Mouse (Mus musculus) cerebellum, postnatal 4 days (tissue): ENCODE results near the gene Kif11.

Source experiments
- DNase-seq, 2 experiments: peaks; one replicate each; pipeline ENCODE4 v3.0.0; 2022; ENCODE audit warnings: low spot score in 2 of 2, mixed read lengths in 1 of 2

Gene Kif11

DNA sequence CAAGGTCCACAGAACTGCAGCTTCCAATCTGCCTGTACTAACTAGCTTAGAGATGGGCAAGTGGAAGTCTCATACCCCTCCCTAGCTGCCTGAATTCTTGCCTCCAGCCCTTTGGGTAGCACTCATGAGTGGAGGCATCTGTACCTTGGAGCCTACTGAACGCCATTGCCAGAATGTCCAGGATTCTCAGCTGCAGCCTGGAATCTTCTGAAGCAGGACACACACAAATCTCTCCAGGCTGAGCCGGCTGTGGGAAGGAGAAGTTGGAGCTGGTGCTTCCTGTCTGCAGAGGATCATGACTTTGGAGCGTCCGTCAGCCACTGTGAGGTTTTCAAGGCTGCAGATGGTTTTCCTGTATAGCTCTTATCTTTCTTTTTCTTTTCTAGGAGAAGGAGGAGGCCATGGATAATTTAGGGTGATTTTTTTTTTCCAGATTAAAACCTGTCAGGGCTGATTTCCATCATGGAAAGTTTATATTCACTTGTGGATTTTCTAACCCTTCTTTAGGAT is 67.5 kb downstream of the Kif11 start:
- no peak for DNase-seq

DNA sequence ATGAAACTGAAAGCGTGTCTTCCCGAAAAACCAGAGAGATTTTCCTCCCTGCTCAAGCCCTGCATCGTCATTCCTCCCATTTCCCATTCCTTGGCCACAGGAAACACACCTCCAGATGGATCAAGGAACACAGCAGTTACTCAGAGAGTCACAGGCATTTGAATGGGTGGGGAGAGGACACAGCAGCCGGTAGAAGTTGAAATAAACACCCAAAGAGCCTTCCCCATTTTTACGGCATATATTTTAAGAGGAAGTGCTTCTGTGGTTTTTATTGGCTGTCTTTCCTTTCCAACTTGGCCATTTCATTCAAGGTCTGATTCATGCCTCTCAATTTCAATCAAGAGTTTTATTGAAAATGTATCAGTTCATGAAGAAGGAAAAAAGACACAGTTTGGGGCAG is 72.0 kb downstream of the Kif11 start:
- no peak for DNase-seq

DNA sequence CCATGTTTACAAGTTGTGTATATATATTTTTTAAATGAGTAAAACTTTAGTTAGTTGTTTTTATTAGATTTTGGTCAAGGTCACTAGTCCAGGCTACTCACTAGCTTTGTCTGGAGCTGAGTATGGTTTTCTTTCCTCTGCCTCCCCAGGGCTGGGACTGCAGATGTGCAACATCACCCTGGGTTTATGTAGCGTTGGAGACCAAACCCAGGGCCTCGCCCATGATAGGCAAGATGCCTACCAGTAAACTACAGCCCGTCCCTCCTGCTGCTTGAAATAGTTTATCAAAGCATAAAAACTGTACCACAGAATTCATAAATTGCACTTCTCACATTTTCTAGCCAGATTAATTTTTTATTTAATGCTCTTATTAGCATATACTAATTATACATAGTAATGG is 73.0 kb downstream of the Kif11 start:
- DNase-seq = no peak

DNA sequence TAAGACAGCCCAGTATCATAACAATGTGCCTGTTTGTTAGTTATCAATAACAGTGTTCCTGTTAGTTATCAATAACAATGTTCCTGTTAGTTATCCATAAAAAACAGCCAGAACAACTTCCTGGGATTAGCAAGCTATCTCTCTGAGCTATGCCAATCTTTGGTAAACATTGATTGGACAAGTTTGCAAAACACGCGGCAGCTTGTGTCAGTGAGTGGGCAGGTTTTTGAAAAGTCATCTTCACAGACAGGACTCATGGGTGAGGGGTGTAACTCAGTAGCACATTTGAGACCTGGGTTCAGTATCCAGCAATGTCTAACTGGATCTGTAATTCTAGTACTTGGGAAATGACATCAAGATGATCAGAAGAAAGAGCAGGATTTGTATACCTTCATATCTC is 79.3 kb downstream of the Kif11 start:
- no peak for DNase-seq

DNA sequence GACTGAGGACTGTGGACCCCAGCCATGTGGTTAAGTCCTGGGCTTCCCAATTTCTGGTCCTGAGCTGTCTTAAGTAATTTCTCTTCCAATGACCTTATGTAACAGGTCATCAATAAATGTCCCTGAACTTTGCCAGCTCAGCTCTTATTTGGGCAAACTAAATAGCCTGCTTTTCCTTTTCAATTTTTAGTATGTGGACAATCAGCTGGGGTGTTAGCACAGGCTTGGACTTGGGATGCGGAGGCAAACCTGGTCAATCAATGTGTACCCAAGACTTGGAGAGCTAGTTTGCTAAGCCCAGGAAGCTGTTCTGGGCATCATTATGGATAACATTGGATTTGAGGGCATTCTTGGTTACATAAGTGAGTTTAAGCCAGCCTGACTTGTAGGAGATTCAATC is 79.8 kb downstream of the Kif11 start:
- DNase-seq = no peak

DNA sequence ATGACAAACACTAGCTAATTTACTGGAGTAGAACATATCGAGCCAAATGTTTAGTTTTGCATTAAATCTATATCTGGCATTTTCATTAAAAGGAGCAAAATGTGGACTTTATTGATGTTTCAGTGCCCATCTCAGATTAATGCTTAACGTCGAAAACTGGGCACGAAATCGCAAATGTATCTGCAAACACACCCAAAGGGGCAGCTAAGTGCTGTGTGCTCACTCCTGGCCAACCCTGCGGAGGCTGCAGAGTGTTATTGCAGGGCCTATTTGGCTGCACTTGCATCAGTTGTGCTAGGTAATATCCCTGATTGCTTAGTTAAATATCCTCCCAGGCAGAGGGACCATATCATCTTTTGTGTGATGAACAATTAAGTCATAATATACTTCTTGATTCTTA is 81.8 kb downstream of the Kif11 start:
- DNase-seq = no peak

GRCm38 (mm10) chr19:37466403-37466802 is 90.2 kb downstream of the Kif11 start:
- DNase-seq = no peak

DNA sequence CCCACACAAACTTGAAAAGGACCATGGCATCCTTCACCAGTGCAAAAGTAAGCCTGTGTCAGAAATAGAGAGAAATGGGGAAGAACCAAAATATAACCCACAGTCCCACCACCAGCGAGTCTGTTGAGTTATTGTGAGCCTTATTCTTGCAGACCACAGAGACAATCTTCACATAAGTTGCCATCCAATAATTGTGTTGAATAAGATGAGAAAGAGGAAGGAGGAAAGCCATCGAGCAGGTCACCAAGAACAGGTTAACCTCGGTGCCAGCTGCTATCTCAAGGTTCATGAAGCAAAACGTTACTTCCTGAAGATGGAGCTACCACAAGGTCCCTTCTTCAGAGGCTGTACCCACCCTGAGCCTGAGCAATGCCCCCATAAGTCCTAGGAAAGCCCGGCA is 90.8 kb downstream of the Kif11 start:
- no peak for DNase-seq

- no peak for DNase-seq
These were observed 92.8 kb downstream of the Kif11 start for GRCm38 (mm10) chr19:37468841-37469566.
